Mouse (Mus musculus) thymus, postnatal 10 days (tissue): Measurements from ENCODE around the gene Bptf.
"Not testable (repeated sequence)": the region's sequence is repeated elsewhere in the genome, so short reads cannot be mapped to it uniquely, and the experiment has no call there.

Experiments
- DNase-seq, 2 experiments: peaks; one replicate each; pipeline ENCODE4 v3.0.0; 2021; ENCODE audit warnings: low spot score in 2 of 2

Bptf gene

GRCm38 (mm10) chr11:107117789-107118188 is 14.1 kb downstream of the Bptf start:
- no peak for DNase-seq

DNA sequence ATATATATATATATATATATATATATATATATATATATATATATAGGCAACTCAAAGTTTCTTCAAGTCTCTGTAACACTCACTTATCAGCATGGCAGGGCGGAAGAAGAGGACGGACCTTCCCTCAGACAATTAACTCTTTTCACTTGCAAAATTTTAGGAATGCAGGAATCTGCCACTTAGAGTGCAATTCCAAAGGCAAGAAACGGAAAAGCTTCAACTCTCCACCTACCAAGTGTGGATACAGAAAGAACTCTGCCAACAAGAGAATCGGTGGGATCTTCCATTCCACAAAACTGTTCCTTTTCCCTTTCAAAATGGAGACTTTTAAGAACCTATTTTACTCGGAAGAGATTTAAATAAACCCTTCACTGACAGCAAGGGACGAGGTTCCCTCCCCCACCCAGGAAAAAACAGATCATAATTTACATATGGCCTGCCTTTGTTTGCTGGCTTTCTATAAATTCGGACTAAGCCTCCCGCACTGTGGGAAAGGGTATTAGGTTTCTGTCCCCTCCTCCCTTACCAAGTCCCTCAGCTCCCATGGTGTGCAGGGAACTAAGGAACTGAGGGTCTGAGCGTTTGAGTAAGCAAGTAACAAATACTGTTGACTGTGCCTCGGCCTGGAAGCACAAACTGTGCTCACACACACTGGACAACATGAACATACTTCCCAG is 17.9 kb downstream of the Bptf start:
- DNase-seq: no peak

- DNase-seq: no peak
These were observed 18.8 kb downstream of the Bptf start for GRCm38 (mm10) chr11:107113112-107113511.

- no peak for DNase-seq
These were observed 22.3 kb downstream of the Bptf start for GRCm38 (mm10) chr11:107109669-107110068.

- DNase-seq: no peak
These were observed 23.0 kb downstream of the Bptf start for GRCm38 (mm10) chr11:107108892-107109291.

- no peak for DNase-seq
These were observed 24.2 kb downstream of the Bptf start for GRCm38 (mm10) chr11:107107725-107108078.

- peak in 1 of 2 experiments; percentile 23 for DNase-seq
These were observed 24.8 kb downstream of the Bptf start for GRCm38 (mm10) chr11:107106978-107107724.

DNA sequence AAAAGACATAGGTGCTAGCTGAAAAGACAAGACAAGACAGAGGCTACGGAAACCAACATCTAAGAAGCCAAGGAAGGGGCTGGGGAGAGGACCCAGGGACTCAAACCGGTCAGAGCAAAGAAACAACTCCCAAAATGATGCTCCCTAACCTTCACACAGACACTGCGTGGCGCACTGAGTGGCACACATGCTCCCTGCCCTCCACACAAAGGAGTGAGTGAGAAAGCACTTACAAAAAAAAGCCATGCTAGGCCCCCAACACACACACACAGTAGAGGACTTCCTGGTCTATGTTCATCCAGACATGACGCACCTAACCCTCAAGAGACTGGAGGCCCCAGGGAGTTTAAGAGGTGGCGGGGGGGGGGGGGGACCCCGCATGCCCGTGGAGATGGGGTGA is 25.5 kb downstream of the Bptf start:
- no peak for DNase-seq

DNA sequence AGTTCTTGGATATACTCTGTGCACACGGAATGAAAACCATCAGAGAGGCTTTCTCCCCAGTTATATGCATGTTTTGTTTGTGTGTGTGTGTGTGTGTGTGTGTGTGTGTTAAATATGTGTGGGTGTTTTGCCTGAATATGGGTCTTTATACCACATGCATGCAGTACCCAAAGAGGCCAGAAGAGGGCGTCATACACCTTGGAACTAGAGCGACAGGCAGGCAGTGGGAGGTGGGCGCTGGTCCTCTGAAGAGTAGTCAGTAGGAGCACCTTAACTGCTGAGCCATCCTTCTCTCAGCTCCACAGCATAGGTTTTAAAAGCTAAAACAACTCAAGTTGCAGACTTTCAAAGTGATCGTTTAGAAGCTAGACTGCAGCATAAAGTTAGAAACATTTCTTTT is 26.7 kb downstream of the Bptf start:
- DNase-seq: peak; percentile 66 to 79

DNA sequence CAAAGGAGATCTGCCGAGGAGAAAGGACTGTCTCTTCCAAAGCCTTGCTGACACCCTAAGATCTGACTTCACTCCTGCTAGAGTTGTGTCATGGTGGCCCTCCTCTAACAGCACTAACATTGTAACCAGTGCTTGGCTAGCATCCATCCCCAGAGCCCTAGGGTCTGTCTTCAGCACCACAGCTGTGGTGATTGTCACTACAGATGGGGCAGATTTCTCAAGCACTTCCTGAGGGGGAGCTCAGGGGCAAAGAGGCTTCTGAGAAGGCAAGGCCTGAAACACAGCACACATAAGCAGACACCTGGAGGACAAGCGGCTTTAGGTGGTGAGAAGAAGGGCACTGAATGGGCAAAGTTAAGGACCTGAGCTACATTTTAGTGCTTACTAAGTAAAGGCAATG is 28.2 kb downstream of the Bptf start:
- DNase-seq: no peak

- no peak for DNase-seq
These were observed 28.7 kb downstream of the Bptf start for GRCm38 (mm10) chr11:107103224-107103589.

- DNase-seq: peak; percentile 49 to 59
These were observed 29.3 kb downstream of the Bptf start for GRCm38 (mm10) chr11:107102465-107103223.

DNA sequence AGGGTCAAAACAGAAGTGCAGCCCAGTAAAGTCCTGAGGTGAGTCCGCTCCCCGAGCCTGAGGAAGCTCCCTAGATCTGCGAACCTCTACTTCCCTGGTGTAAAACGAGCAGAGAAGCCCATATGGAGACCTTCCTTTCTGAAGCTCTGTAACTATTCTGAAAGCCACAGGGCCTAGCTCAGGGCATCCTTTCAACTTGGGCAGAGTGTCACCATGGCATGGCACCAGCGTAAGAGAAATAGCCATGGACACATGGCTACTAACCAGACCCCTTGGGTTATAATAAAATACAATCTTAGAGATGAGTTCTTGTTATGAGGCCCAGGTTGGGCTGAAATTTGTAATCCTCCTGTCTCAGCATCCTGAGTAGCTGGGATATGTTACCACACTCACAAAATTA is 35.0 kb downstream of the Bptf start:
- DNase-seq: no peak

- no peak for DNase-seq
These were observed 38.1 kb downstream of the Bptf start for GRCm38 (mm10) chr11:107093871-107094270.

DNA sequence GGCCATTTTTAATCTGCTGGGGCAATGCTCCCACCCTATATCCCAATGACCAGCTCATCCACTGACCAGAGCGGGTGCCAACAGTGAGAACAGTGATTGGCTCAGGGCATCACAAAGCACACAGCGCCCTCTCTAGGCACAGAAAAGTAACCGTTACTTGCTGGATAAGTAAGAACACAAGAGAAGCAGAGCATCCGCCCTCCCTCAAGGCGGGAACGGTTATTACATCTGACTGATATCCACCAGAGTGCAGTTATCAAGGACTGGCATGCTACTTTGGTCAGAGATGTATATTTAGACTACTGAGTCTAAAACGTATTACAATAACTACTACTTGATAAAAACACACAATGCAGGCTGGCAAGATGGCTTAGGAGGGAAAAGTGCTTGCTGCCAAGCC is 39.3 kb downstream of the Bptf start:
- no peak for DNase-seq

DNA sequence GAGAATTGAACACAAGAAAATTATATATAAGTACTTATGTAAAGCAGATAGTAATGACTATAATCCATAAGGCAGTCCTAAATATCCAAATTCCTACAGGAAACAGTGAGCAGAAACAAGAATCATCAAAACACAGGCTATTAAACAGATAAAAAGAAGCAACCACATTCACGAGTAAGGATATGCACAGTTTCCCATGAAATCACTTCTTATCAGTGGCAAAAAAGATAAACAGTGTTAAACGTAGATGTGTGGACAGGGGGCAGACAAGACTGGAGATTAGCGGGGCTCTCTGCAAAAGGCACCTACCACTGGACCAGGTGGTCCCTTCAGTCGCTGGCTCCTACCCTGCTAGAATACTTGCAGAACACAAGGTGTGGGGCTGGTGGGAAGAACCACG is 46.1 kb downstream of the Bptf start:
- no peak for DNase-seq

DNA sequence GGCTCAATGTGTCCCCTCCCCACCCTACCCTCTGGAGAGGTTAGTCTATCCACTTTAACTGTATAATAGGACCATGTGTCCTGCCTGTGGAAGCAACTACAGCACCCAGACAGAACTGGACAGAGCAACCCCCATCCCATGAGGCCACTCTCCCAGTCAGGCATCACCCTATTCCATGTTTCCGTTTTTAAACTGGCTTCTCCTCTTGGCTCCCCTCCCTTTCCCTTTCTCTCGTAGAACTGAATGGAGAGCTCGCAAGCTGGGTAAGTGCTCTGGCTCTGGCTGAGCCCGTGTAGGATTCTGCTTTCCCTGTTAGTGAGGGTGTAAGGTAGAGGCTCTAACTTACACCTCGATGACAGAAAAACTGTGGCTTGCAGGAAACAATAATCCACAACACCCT is 48.4 kb downstream of the Bptf start:
- no peak for DNase-seq

DNA sequence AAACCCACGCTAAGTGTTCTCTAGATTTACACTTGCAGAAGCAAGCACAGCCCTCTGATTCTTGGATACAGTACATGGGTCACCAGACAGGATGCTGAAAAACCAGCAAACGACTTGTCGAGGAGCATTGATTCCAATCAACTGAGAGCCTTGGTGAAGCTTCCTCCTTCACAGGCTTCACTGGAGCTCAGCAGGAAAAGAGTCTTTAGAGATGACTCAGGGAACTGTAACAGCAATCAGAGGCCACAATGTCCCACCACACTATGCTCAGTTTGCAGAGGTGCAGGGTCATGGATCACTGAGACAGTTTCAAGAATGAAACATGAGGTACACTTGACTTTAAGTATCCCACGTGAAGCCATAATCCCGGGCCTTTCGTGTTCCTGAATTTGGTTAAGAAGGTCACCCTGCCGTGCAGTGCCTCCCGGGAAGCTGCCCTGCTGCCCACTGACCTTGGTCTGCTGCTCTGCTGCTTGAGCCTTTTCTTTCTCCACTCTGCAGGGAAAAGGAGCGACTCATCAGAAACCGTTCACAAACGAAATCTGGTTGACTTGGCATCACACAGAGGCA is 66.6 kb downstream of the Bptf start:
- DNase-seq: no peak

- no peak for DNase-seq
These were observed 67.3 kb downstream of the Bptf start for GRCm38 (mm10) chr11:107064590-107064989.

DNA sequence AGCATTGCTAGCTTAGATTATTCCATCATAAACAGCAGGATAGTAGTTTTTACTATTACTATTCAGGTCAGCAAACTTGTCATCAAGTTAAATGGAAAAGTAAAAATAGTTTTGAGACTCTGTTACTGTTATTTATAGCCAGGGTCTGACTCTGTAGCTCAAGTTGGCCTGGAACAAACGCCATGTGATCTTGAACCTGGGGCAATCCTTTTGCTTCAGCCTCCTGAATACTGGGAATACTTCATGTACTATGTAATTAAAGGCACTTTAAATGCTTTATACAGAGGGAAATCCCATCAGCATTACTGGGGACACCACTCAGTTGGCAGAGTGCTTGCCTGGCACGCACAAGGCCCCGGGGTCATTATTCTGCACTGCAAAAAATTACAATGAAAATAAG is 68.9 kb downstream of the Bptf start:
- no peak for DNase-seq

- DNase-seq: no peak
These were observed 71.0 kb downstream of the Bptf start for GRCm38 (mm10) chr11:107060941-107061340.

DNA sequence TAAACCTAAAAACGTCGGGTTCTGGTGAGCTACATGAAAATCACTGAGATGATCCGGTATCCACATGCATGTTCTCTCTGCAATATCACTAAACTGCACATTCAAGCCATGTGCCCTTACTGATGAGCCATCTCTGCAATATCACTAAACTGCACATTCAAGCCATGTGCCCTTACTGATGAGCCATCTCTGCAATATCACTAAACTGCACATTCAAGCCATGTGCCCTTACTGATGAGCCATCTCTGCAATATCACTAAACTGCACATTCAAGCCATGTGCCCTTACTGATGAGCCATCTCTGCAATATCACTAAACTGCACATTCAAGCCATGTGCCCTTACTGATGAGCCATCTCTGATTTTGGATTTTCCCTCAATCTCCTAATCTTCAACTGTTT is 72.3 kb downstream of the Bptf start:
- not testable (repeated sequence) for DNase-seq

- DNase-seq: no peak
These were observed 74.5 kb downstream of the Bptf start for GRCm38 (mm10) chr11:107057391-107057790.
